Mouse (Mus musculus): Measurements from ENCODE around the gene Ptpdc1. TPM values are rescaled to one million over a fixed set of nuclear protein-coding genes. Genes with fewer than 3 reads are reported as not detected.

Ptpdc1 gene
- total RNA-seq (2021): 1 to 10 TPM; 4.1 to 4.4 TPM
- long read RNA-seq, experiment 1, partial matches to known transcripts: 1 of 2 reads
- long read RNA-seq, experiment 1, other reads (novel, unspliced or antisense): 1 of 2 reads
- long read RNA-seq, experiment 2, full-length matches to known transcripts: 1 of 3 reads
- long read RNA-seq, experiment 2, partial matches to known transcripts: 1 of 3 reads
- long read RNA-seq, experiment 2, other reads (novel, unspliced or antisense): 1 of 3 reads

GRCm38 (mm10) chr13:48625433-48626184, at the start of gene Ptpdc1:
Ptpdc1 (minus strand) TSS chr13:48625664.
- peak; percentile 98 for DNase-seq

- no peak for DNase-seq
Measured at GRCm38 (mm10) chr13:48674609-48675008, 49.1 kb upstream of the Ptpdc1 start.

- DNase-seq: no peak
Measured at GRCm38 (mm10) chr13:48672312-48672840, 46.9 kb upstream of the Ptpdc1 start.

- DNase-seq: no peak
Measured at GRCm38 (mm10) chr13:48668976-48669534, 43.6 kb upstream of the Ptpdc1 start.

GRCm38 (mm10) chr13:48668091-48668975, 42.9 kb upstream of the Ptpdc1 start:
- no peak for DNase-seq

GRCm38 (mm10) chr13:48667461-48667860, 42.0 kb upstream of the Ptpdc1 start:
- DNase-seq: no peak

DNA sequence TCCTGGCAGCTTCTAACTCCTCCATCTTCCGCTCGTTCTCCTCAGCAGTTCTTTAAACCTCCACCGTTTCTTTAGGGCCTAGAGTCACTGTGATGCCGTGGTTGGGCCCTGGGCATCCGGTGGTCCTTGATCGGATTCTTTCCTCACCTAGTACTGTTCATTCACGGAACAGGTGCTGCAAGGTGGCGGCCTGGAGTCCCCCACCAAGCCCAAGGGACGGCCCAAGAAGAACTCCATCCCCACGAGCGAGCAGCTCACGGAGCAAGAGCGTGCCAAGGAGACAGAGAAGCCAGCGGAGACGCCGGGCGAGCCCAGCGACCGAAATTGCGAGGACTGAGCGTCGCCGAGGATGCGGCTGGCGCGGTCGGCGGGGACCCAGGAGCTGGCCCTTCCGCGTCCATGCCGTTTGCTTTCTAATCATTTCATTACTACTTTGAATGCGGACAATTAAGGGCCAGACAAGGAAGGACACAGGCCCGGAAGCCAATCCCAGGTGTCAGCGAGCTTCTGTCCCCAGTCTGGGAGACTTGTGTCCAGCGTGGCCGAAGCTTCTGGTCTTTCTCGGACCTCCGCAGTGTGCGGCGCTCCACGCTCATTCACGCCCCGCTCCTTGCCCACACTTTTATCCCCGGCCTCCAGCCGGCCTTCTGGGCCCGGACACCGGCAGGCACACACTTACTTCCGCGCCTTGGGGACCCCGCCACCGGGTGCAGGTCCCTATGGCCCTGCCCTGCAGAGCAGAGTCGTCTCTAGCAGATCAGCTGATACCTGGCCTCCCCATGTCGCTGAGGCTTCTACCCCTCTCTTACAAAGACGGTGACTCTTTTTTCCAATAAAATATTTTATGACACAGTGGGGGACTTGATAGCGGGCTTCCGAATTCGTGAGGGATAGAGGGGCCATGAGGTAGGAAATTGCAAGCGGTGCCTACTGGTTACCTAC, 40.5 kb upstream of the Ptpdc1 start:
- DNase-seq: no peak

DNA sequence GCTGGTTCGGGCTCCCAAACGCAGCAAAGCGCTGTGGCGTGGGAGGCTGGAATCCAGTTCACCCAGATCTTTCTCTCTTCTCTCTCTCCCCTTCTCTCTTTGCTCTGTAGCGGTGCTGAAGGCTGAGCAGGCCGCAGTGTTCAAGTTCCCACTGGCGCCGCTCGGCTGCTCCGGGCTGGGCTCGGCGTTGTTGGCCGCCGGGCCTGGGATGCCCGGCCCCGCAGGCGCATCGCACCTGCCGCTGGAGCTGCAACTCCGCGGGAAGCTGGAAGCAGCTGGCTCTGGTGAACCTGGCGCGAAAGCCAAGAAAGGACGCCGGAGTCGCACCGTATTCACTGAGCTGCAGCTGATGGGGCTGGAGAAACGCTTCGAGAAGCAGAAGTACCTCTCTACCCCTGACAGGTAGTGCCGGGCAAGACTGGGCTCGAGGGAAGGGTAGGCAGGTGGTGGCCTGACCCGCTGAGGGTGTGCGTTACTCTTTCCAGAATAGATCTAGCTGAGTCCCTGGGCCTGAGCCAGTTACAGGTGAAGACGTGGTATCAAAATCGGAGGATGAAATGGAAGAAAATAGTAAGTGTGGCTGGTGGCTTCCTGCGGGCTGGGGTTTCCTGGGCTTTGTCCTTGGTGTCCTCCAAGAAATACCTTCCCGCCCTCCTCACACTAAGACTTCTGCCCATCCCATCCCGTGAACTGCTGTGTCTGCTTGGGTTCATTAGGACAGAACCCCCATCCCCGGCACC, 39.6 kb upstream of the Ptpdc1 start:
- no peak for DNase-seq

GRCm38 (mm10) chr13:48663988-48664339, 38.5 kb upstream of the Ptpdc1 start:
- no peak for DNase-seq

- DNase-seq: no peak
Measured at GRCm38 (mm10) chr13:48663211-48663987, 37.9 kb upstream of the Ptpdc1 start.

DNA sequence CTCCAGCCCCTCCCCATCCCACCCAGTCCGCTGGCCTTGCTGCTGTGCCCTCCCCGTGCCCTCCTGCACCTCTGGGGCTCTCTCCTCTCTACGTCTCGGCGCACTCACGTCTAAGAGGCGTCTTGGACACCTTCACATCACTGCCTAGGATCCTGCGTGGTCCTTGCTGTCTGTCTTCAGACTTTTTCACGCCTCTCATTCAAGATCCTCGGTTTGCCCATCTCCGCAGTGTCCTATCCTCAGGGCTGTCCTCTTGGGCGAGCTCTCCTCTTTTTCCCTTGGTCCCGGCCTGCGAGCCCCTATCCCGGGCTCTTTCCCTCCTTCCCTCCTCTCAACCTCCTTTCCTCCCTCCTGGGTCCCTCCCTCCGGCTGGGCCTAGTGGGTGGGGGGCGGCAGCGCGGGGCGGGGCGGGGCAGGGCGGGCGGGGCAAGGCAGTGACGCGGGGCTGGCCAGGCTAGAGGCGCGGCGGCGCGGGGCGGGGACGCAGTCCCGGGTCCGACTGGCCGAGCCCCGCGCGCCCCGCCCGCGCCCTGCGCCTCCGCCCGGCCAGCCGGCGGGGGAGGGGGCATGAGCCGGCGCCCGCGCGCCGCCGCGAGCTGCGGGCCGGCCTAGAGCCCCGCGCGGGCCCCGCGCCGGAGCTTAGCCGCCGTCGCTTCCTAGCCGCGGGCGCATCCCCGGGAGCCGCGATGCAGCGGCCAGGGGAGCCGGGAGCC, 37.1 kb upstream of the Ptpdc1 start, which contains the start of gene Barx1:
Barx1 (plus strand) TSS at position 568 of the 713 bp plus-strand sequence.
- no peak for DNase-seq

DNA sequence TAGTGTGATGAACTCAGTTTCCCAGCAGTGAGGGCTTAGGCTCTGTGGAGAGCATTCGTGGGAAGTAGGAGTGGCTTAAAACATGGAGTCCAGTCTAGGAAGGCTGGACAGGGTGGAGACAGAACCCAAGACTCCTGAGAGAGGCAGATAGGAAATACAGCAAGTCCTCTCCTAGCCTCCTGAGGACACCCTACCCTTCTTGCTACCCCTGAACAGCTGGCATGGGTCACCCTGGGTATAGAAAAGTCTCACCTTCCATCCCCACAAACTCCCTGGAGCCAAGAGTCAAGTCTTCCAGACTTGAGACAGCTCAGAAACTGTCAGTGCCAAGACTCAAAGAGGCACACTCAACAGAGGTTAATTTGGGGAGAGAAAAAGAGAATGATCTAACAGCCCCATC, 36.1 kb upstream of the Ptpdc1 start:
- no peak for DNase-seq

DNA sequence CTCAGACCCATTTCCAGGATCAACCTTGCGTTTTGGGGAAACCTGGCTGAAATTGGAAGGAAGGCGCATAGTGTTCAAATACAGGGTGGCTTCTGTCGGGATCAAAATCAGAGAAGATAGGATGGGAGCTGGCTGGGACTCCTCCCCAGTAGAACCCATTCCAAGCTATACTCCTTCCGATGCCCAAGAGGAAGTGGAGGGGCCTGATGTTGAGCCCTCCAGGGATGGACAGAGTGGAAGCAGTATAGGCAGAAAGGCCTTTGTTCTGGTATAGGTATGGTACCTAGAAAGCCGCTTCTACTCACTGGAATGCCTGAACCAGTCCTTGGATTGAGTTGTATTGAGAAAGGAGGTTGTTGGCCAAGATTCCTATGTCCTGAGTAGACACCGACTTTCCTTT, 35.3 kb upstream of the Ptpdc1 start:
- DNase-seq: no peak

- DNase-seq: no peak
Measured at GRCm38 (mm10) chr13:48660221-48660734, 34.8 kb upstream of the Ptpdc1 start.

- DNase-seq: no peak
Measured at GRCm38 (mm10) chr13:48659254-48660220, 34.1 kb upstream of the Ptpdc1 start.

GRCm38 (mm10) chr13:48658588-48659253, 33.3 kb upstream of the Ptpdc1 start:
- no peak for DNase-seq

DNA sequence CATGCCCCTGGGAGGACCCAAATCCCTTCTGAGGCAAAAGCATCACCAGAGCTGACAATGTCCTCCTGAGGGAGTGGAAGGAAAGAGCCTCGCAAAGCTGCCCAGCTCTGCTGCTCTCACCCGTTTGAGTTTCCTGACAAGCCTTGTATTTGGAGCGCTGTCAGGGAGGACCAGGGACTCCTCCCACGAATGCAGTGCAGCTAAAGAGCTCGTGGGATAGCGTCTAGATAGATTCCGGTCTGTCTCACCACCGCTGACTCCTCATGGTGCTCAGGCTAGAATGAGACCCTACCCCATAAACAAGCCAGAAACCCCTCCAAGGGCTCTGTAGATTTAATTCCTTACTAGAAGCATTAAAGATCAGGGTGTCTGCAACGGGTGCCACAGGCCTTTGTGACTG, 32.3 kb upstream of the Ptpdc1 start:
- DNase-seq: no peak

Measured in gastrocnemius, postnatal 25 days (tissue).